Mouse (Mus musculus): ENCODE results near the gene Creb3.
A peak's percentile ranks its signal among the peaks of the same experiment; 100 is the strongest.

Gene Creb3

GRCm38 (mm10) chr4:43558028-43558630 is 4.0 kb upstream of the Creb3 start:
- ATAC-seq (ENCODE audit: low TSS enrichment) = no peak

- no peak for ATAC-seq (ENCODE audit: low TSS enrichment)
Observed at GRCm38 (mm10) chr4:43558631-43559356, 3.3 kb upstream of the Creb3 start.

- no peak for ATAC-seq (ENCODE audit: low TSS enrichment)
Observed at GRCm38 (mm10) chr4:43559519-43560242, 2.5 kb upstream of the Creb3 start.

- no peak for ATAC-seq (ENCODE audit: low TSS enrichment)
Observed at GRCm38 (mm10) chr4:43560243-43560611, 1.9 kb upstream of the Creb3 start.

GRCm38 (mm10) chr4:43560976-43561375 is 1.2 kb upstream of the Creb3 start:
- ATAC-seq (ENCODE audit: low TSS enrichment) = no peak

- peak; percentile 7; the same call in 1 of the 2 replicates for ATAC-seq (ENCODE audit: low TSS enrichment)
Observed at GRCm38 (mm10) chr4:43561436-43561996, 616 bp upstream of the Creb3 start.

- peak; percentile 17 for ATAC-seq (ENCODE audit: low TSS enrichment)
Observed at GRCm38 (mm10) chr4:43562769-43563600, 853 bp downstream of the Creb3 start.

GRCm38 (mm10) chr4:43563601-43563875 is 1.4 kb downstream of the Creb3 start:
- ATAC-seq (ENCODE audit: low TSS enrichment) = no peak

- no peak for ATAC-seq (ENCODE audit: low TSS enrichment)
Observed at GRCm38 (mm10) chr4:43564231-43564630, 2.1 kb downstream of the Creb3 start.

GRCm38 (mm10) chr4:43567140-43567539 is 5.0 kb downstream of the Creb3 start:
- no peak for ATAC-seq (ENCODE audit: low TSS enrichment)

- ATAC-seq (ENCODE audit: low TSS enrichment) = no peak
Observed at GRCm38 (mm10) chr4:43571395-43572045, 9.4 kb downstream of the Creb3 start.

GRCm38 (mm10) chr4:43573561-43573960 is 11.4 kb downstream of the Creb3 start:
- ATAC-seq (ENCODE audit: low TSS enrichment) = no peak

GRCm38 (mm10) chr4:43575356-43575755 is 13.2 kb downstream of the Creb3 start:
- ATAC-seq (ENCODE audit: low TSS enrichment) = no peak

- ATAC-seq (ENCODE audit: low TSS enrichment) = peak; percentile 49; the same call in 1 of the 2 replicates
Observed at GRCm38 (mm10) chr4:43577237-43577881, 15.2 kb downstream of the Creb3 start.

GRCm38 (mm10) chr4:43578376-43579204 is 16.5 kb downstream of the Creb3 start, which contains the start of the genes Rgp1 and Gba2:
TSS of gene Rgp1 (plus strand) at chr4:43578715.
TSS of gene Gba2 (minus strand) at chr4:43578873.
- peak; percentile 79 for ATAC-seq (ENCODE audit: low TSS enrichment)

GRCm38 (mm10) chr4:43579256-43579655 is 17.1 kb downstream of the Creb3 start:
- 0 out of 2 replicates have a peak, but pooled peaks have one; percentile 1 for ATAC-seq (ENCODE audit: low TSS enrichment)

- no peak for ATAC-seq (ENCODE audit: low TSS enrichment)
Observed at GRCm38 (mm10) chr4:43579731-43580130, 17.6 kb downstream of the Creb3 start.

GRCm38 (mm10) chr4:43580721-43581120 is 18.6 kb downstream of the Creb3 start:
- ATAC-seq (ENCODE audit: low TSS enrichment) = no peak

GRCm38 (mm10) chr4:43581381-43581780 is 19.2 kb downstream of the Creb3 start:
- no peak for ATAC-seq (ENCODE audit: low TSS enrichment)

- ATAC-seq (ENCODE audit: low TSS enrichment) = no peak
Observed at GRCm38 (mm10) chr4:43582241-43582640, 20.1 kb downstream of the Creb3 start.

Measured in frontal cortex, adult (tissue).